In genomic region chr5:98027688-98028389, GRCm38 (mm10) we compare ENCODE assay signal across 11 mouse cellular contexts. TPM values are rescaled to one million over a fixed set of nuclear protein-coding genes. Genes with fewer than 3 reads are reported as not detected.
DNase-seq lines count a peak whose midpoint lies in the region; ATAC-seq and TF ChIP-seq lines count a peak whose summit lies in the region.
"Had no signal": no experiment of that assay in that cellular context is flagged by ENCODE, and none has a peak within 500 bp of the region (broad histone marks: within the 10 kb centered on the region; RNA-seq: fewer than 3 reads in every experiment).

No protein-coding gene starts in this region.

- peak overlapping the region; percentile 86 for H3K9ac ChIP-seq in heart, embryonic 14.5 days (ENCODE audit: low read length)
- H3K9ac ChIP-seq in CH12.LX (ENCODE audit: insufficient read depth, low read depth), result peak overlapping the region; percentile 42; the same call in 1 of the 2 replicates
- no peak overlapping the region for H3K9ac ChIP-seq in liver, embryonic 15.5 days

- TF ChIP-seq RAD21 in CH12.LX (IDR thresholded peaks at IDR 0.05; ENCODE audit: low read depth, low read length), result no peak

- in situ Hi-C loops in CH12.LX (cut with MboI; ENCODE audit: low pct_ligation_motif_present, low pct_unique_long_range_greater_than_20kb, low sequenced_read_pairs), result loop anchor here (10.0 kb wide), 1 partner anchor 53 kb away; no protein-coding TSS in a partner anchor

- H3K4me3 ChIP-seq in heart, embryonic 14.5 days (ENCODE audit: control insufficient read depth in 1 of 2, insufficient read depth in 1 of 2, low read depth in 1 of 2, low read length in 2 of 2), result peak overlapping the region; percentile 31 to 87; a peak in 3 of 4 replicates
- no peak overlapping the region for H3K4me3 ChIP-seq in CH12.LX (replicated peaks in 1 of 3; ENCODE audit: low read depth in 2 of 3, low read length in 2 of 3, poor library complexity in 1 of 3)
- H3K4me3 ChIP-seq in liver, embryonic 15.5 days (replicated peaks), result no peak overlapping the region
- H3K4me3 ChIP-seq: hindbrain, embryonic 10.5 days had no signal

- H3K36me3 ChIP-seq in heart, embryonic 14.5 days (ENCODE audit: control insufficient read depth, insufficient read depth, low read length), result peaks cover 43% of the 10 kb centered on the region
- H3K36me3 ChIP-seq in CH12.LX (replicated peaks in 1 of 2; ENCODE audit: control insufficient read depth in 1 of 2, insufficient read depth in 1 of 2, low read length in 1 of 2), result peaks cover 11 to 22% of the 10 kb centered on the region in 2 experiments
- H3K36me3 ChIP-seq in liver, embryonic 15.5 days (replicated peaks), result no peaks in the 10 kb centered on the region; the same call in 1 of the 2 replicates

- H3K9me3 ChIP-seq in heart, embryonic 14.5 days (ENCODE audit: control insufficient read depth, low read length), result no peaks in the 10 kb centered on the region
- H3K9me3 ChIP-seq in CH12.LX (replicated peaks; ENCODE audit: low read length), result no peaks in the 10 kb centered on the region
- no peaks in the 10 kb centered on the region for H3K9me3 ChIP-seq in liver, embryonic 15.5 days (replicated peaks)
- H3K9me3 ChIP-seq: hindbrain, embryonic 10.5 days had no signal

- no peak for TF ChIP-seq CTCF in CH12.LX (conservative IDR thresholded peaks at IDR 0.05 in 1 of 2, IDR thresholded peaks at IDR 0.05 in 1 of 2; ENCODE audit: low read depth in 2 of 2, low read length in 2 of 2)

- peaks cover 10% of the 10 kb centered on the region; the same call in 1 of the 2 replicates for H3K79me2 ChIP-seq in CH12.LX (replicated peaks; ENCODE audit: control insufficient read depth, extremely low read depth, insufficient read depth, poor library complexity, severe bottlenecking)

- H3K4me2 ChIP-seq in heart, embryonic 14.5 days (ENCODE audit: low read length), result peak overlapping the region; percentile 71
- H3K4me2 ChIP-seq in CH12.LX (ENCODE audit: insufficient read depth, low read depth, poor library complexity, severe bottlenecking), result no peak overlapping the region
- peak overlapping the region; percentile 16; the same call in 1 of the 2 replicates for H3K4me2 ChIP-seq in liver, embryonic 15.5 days

- no peak for DNase-seq in heart, adult 8-10 months (ENCODE audit: low spot score)
- DNase-seq in CH12.LX (ENCODE audit: extremely low read depth), result no peak
- peak; percentile 8 for DNase-seq in brain, adult 2 months (ENCODE audit: low read depth, low spot score)
- DNase-seq in thymus, postnatal 4 days, result no peak
- DNase-seq in urinary bladder, postnatal 36 days (ENCODE audit: low spot score in 2 of 2), result no peak

- no peak for TF ChIP-seq POLR2A in CH12.LX (IDR thresholded peaks at IDR 0.05; ENCODE audit: low read depth, low read length)

- H3K27ac ChIP-seq in heart, embryonic 14.5 days (replicated peaks in 1 of 2; ENCODE audit: control insufficient read depth in 1 of 2, insufficient read depth in 1 of 2, low read depth in 2 of 2, low read length in 2 of 2), result peak overlapping the region; percentile 77 to 86
- H3K27ac ChIP-seq in CH12.LX (ENCODE audit: insufficient read depth, low read depth), result no peak overlapping the region
- peak overlapping the region; percentile 41; the same call in 1 of the 2 replicates for H3K27ac ChIP-seq in liver, embryonic 15.5 days (replicated peaks)
- H3K27ac ChIP-seq: hindbrain, embryonic 10.5 days; kidney, postnatal 0 days; macrophage had no signal

- H3K4me1 ChIP-seq in heart, embryonic 14.5 days (ENCODE audit: control insufficient read depth in 2 of 2, insufficient read depth in 2 of 2, low read length in 2 of 2), result peaks cover 3 to 10% of the 10 kb centered on the region in 2 experiments
- peaks cover 3 to 21% of the 10 kb centered on the region in 2 experiments; a peak in 3 of 4 replicates for H3K4me1 ChIP-seq in CH12.LX (ENCODE audit: control insufficient read depth in 1 of 2, insufficient read depth in 2 of 2)
- H3K4me1 ChIP-seq in liver, embryonic 15.5 days (replicated peaks), result peaks cover 7% of the 10 kb centered on the region; the same call in 1 of the 2 replicates

- WGBS in heart, embryonic 14.5 days, result 26% methylated on average over 8 of the region's 8 CpGs
- WGBS in liver, embryonic 15.5 days (ENCODE audit: insufficient replicate concordance), result 34% methylated on average over 8 of the region's 8 CpGs

- dilution Hi-C loops in CH12.LX (cut with MboI; ENCODE audit: extremely low pct_ligation_motif_present, extremely low pct_unique_long_range_greater_than_20kb, low sequenced_read_pairs), result no loop called here

- ATAC-seq in heart, embryonic 14.5 days (ENCODE audit: insufficient number of reproducible peaks, insufficient read depth, low FRiP score, low read depth), result no peak
- ATAC-seq in liver, embryonic 15.5 days (ENCODE audit: insufficient read depth), result no peak
- ATAC-seq: activated CD4-positive, CD25-positive, alpha-beta regulatory T cell, adult 4 months had no signal

- H3K27me3 ChIP-seq in heart, embryonic 14.5 days (ENCODE audit: control insufficient read depth, insufficient read depth, low read length), result no peaks in the 10 kb centered on the region
- no peaks in the 10 kb centered on the region for H3K27me3 ChIP-seq in CH12.LX (replicated peaks)
- H3K27me3 ChIP-seq in liver, embryonic 15.5 days, result peaks cover 19% of the 10 kb centered on the region

- TF ChIP-seq EP300 in CH12.LX (IDR thresholded peaks at IDR 0.05; ENCODE audit: low read length), result no peak

TF ChIP-seq in CH12.LX, 34 proteins besides CTCF, POLR2A, EP300 and RAD21:
- TF ChIP-seq SMC3 (IDR thresholded peaks at IDR 0.05; ENCODE audit: low read depth, low read length), result no peak
- no peak for TF ChIP-seq POLR2AphosphoS2 (IDR thresholded peaks at IDR 0.05; ENCODE audit: low read depth, low read length)
- TF ChIP-seq ZC3H11A (IDR thresholded peaks at IDR 0.05; ENCODE audit: low read depth, low read length), result no peak
- TF ChIP-seq ZNF384 (IDR thresholded peaks at IDR 0.05; ENCODE audit: low read depth, low read length), result no peak
- TF ChIP-seq PAX5 (IDR thresholded peaks at IDR 0.05; ENCODE audit: low read length), result no peak
- no peak for TF ChIP-seq MEF2A (IDR thresholded peaks at IDR 0.05; ENCODE audit: borderline replicate concordance, low read depth, low read length)
- TF ChIP-seq KAT2A (IDR thresholded peaks at IDR 0.05; ENCODE audit: insufficient replicate concordance, low read length), result no peak
- no peak for TF ChIP-seq ZKSCAN1 (IDR thresholded peaks at IDR 0.05; ENCODE audit: borderline replicate concordance, low read depth, low read length)
- TF ChIP-seq NELFE (IDR thresholded peaks at IDR 0.05; ENCODE audit: low read depth, low read length), result no peak
- no peak for TF ChIP-seq MAX (IDR thresholded peaks at IDR 0.05; ENCODE audit: low read length)
- no peak for TF ChIP-seq GABPA (IDR thresholded peaks at IDR 0.05; ENCODE audit: insufficient replicate concordance, low read depth, low read length)
- TF ChIP-seq ETS1 (conservative IDR thresholded peaks at IDR 0.05; ENCODE audit: low read depth, low read length), result no peak
- no peak for TF ChIP-seq MAFK (IDR thresholded peaks at IDR 0.05; ENCODE audit: insufficient replicate concordance, low read length)
- no peak for TF ChIP-seq SIN3A (IDR thresholded peaks at IDR 0.05; ENCODE audit: low read length)
- TF ChIP-seq MYC (IDR thresholded peaks at IDR 0.05; ENCODE audit: low read depth, low read length), result no peak
- TF ChIP-seq HCFC1 (IDR thresholded peaks at IDR 0.05; ENCODE audit: low read depth, low read length), result no peak
- no peak for TF ChIP-seq UBTF (IDR thresholded peaks at IDR 0.05; ENCODE audit: low read depth, low read length)

RNA-seq across cellular contexts. Expression of gene Antxr2, which starts 3.0 kb away (rescaled TPM):
- 68.2 and 76.9 TPM in 2 replicates for polyA plus RNA-seq in heart, embryonic 14.5 days (2014; fragmentation: Nextera tagmentation; extraction: Ambion mirVana)
- 10 to 100 TPM; 72.7 to 80.8 (median 76.4) TPM for total RNA-seq in heart, adult 8-10 months (2022)
- total RNA-seq in CH12.LX (2012; rRNA removed), result 3.6 and 4.8 TPM in 2 replicates
- 3.9 and 4.5 TPM in 2 replicates for total RNA-seq in CH12.LX (2014; rRNA removed)
- polyA plus RNA-seq in CH12.LX (2012; ENCODE audit: insufficient read length, low read depth), result 4.0 and 6.4 TPM in 2 replicates
- 6.0 and 6.8 TPM in 2 replicates for polyA plus RNA-seq in liver, embryonic 15.5 days (2015; fragmentation: Nextera tagmentation; extraction: Ambion mirVana)

Comparison
In these comparisons a context has a peak if more than half of its experiments do, and no peak if none do; other contexts are left out.
1. H3K4me3 ChIP-seq: peak in heart, embryonic 14.5 days (2 of 2); none in CH12.LX (0 of 3) and liver, embryonic 15.5 days (single experiment).